Mouse (Mus musculus): ENCODE measurements around the gene Exosc5. TPM values are rescaled to one million over a fixed set of nuclear protein-coding genes. Genes with fewer than 3 reads are reported as not detected.

Gene Exosc5
- total RNA-seq, 2 experiments from 2014 or later = 16.9 to 17.2 TPM

DNA sequence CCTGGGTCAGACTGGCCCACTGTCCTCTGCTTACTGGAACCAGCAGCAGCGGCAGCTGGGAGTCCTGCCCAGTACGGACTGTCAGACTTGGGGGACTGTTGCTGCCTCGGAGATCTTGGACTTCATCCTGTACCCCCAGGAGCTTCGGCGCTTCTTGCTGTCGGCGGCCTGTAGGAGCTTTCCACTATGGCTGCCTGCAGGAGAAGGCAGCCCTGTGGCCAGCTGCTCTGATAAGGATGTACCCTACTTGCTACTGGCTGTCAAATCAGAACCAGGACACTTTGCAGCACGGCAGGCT, 30.7 kb upstream of the Exosc5 start:
- DNase-seq = no peak
- intact Hi-C loops (cut with DNase I) = loop anchor here (5.0 kb wide), 2 partner anchors 124 to 741 kb away; partner anchors contain the start of gene Hnrnpul1

DNA sequence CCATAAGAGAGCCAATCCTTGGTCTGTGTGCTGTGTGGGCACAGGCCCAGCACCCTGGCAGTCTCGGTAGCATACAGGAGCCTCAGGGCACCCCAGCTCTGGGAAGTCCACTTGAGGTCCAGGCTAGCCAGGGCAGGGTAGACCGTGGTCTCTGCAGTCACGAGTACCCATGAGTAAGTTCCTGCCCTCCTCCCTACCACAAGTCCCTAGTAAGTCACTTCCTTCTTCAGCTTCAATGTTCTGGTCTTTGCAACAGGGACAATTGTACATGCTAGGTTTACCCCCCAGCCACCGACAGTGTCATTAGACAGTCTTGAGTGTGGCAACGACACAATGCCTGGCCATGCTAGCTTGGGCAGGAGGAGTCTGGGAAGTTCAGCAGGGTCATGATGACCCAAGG, 26.3 kb upstream of the Exosc5 start:
- intact Hi-C loops (cut with DNase I) = no loop called here
- DNase-seq = no peak

GRCm38 (mm10) chr7:25636373-25636772, 22.6 kb upstream of the Exosc5 start:
- no peak for DNase-seq
- intact Hi-C loops (cut with DNase I) = no loop called here

DNA sequence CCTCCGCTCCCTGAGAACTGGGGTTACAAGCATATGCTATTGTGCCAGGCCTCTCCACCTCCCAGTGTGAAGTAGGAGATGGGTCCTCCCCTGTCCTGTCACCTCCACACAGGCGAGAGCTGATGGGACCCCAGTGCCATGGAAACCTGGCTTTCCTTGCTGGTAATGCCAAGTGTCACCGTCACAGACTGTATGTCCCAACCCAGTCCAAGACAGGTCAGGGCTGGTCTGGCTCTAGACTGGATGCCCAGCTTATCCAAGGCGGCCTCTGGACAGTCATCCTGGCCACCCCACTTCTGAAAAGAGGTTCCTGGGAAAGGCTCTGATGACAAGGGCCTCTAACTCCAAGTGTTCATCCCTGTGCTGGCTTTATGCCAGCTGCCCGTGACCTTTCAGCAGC, 21.9 kb upstream of the Exosc5 start:
- no peak for DNase-seq
- intact Hi-C loops (cut with DNase I) = no loop called here

DNA sequence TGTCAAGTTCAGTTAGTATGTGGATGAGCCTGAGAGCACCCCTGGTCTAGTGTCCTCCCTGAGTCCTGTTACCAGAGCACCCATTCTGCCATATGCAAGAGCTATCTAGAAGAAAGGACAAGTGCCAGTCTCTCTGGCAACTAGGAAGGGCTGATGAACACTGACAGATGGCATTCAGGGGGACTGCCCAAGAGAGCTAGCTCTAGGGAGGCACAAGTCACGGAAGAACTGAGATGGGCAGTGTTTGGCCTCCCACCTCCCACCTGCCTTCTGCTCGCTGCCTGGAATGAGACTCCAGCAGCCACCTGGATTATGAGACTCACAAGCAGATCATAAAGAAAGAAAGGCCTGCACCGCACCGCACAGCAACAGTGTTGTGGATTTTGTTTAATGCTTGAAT, 19.2 kb upstream of the Exosc5 start:
- DNase-seq = no peak
- intact Hi-C loops (cut with DNase I) = no loop called here

GRCm38 (mm10) chr7:25644136-25644535, 14.8 kb upstream of the Exosc5 start:
- DNase-seq = no peak
- intact Hi-C loops (cut with DNase I) = no loop called here

DNA sequence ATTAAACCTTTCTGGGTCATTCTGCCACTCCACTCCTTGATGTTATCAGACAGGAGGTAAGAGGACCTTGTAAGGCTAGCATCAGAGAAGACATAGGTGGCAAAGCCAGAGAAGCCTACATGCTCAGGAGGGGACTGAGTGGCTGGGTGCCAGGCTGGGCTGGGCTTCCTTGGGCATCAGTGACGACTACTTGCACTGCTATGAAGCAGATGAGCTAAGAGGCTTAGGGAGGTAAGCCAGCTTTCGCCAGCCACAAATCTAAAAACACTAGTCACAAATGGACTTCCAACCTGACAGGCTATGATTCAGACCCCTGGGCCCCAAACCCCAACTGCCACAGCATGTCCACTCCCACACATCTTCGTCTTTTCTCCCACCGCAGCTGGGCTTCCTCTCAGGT, 14.3 kb upstream of the Exosc5 start:
- intact Hi-C loops (cut with DNase I) = no loop called here
- DNase-seq = no peak

GRCm38 (mm10) chr7:25645074-25645473, 13.9 kb upstream of the Exosc5 start:
- intact Hi-C loops (cut with DNase I) = no loop called here

DNA sequence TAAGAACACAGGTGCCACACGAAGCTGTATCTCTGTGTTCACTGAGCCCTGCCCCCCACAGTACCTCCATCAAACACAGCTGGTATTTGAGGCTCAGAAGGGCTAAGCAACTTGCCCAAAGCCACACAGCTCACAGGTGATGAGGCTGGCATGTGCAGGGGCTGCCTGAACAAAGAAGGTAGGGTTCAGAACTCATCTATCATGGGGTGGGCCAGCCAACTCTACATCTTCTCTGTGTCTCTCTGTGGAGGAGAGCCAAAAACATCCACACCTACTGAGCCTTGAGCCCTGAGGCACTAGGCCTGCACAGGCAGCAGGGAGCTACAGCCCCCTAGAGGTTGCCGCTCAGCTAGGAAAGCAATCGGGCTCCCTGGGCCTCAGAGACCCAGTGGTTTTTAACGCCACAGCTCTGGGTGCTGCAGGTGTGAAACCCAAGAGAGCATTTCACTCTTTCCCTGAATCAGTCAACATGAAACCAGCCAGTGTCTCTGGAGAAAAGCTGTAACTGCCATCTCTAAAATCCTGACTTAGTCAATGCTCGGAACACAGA, 11.3 kb upstream of the Exosc5 start:
- intact Hi-C loops (cut with DNase I) = no loop called here
- DNase-seq = no peak

More at GRCm38 (mm10) chr7:25645074-25645473, 13.9 kb upstream of the Exosc5 start:
- DNase-seq = no peak

DNA sequence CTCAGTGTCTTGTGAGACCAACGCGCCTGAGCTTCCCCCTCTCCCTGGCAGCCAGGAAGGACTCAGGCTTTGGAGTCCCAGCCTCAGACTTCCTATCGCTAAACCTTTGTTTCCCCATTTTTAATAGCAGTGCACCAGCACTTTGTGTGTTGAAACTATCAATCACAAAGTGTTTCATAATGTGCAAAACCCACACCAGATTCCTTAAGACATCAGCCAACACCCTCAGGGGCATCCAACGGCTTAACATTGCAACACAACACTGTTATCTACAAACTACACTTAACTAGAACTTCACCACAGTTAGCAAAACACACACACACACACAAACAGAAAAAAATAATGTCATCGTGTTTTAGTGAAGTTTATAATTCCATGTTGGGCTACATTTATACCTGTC, 9.1 kb upstream of the Exosc5 start:
- intact Hi-C loops (cut with DNase I) = no loop called here
- DNase-seq = no peak

- DNase-seq = no peak
- intact Hi-C loops (cut with DNase I) = no loop called here
Observed at GRCm38 (mm10) chr7:25651281-25651680, 7.7 kb upstream of the Exosc5 start.

DNA sequence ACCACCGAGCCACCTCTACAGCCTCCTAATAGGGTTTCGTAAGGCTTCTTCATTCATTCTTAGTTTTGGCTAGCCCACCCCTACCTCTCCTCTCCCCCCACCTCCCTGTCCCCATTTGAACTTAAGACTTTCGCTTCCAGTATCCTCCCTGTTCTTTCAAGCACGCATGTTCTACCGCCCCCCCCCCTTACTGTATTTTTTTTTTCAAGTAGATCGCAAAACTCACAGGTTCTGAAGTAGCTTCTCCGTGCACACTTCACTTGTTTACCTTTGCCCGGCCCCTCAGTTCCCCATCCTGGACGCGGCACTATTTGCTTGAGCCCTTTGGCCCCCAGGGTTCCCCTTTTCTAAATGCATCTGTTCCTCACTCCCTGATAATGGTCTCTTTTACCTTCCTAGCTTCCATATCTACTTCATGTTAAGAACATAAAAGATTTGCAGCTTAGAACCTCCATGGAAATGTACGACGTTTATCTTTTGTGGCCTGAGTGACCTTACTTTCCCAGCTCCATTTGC, 6.7 kb upstream of the Exosc5 start:
- no peak for DNase-seq
- intact Hi-C loops (cut with DNase I) = no loop called here

DNA sequence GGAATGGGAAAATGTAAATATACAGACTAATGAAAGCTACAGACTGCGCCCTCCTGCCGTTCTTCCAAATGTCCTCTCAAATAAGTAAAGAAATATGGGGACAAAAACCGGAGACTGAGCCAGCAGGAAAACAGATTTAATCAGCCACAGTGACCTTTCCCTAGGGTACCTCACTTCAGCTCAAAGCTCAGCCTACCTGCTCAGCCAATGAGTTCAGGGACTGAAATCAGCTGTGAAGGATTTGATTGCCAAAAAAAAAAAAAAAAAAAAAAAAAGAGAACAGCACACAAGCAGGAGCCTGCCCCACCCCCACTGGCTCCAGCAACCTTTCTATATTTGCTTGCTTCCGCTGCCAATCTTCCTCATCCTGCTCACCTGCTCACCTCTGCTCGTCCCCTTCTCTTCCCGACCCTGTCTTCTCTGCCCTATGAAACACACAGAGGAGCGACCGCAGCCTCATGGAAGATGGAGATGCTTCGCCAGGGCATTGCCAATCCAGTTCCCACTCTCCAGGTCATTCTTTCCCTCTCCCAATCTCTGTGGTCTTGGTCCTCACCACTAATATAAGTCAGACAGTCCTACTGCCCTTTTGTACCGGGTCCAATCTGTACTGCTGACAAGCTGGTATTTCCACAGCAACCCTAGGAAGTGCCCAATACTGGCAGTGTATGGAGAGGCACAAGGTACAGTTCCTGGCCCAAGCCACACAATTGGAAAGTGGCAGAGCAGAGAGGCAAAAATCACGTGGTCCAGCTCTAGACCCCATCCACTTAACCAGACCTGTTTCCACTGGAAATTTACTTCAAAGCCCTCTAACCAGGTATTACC, 3.1 kb upstream of the Exosc5 start:
- DNase-seq = no peak
- intact Hi-C loops (cut with DNase I) = no loop called here

DNA sequence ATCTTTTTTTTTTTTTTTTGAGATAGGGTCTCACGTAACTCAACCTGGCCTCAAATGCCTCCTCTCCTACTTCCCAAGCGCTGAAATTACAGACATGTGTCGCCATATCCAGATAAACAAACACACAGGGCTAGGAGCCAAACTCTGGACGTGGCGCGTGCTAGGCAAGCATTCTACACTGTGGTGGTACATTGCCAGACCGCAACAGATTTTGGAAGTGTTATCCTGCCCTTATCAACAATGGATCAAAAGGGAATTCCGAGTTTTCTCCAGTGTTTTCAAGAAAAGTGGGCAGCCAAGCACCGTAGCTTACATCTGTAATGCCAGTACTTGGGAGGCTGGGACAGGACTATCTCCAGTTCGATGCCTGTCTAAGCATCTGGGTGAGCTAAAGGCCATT, 1.2 kb upstream of the Exosc5 start:
- intact Hi-C loops (cut with DNase I) = no loop called here
- no peak for DNase-seq

DNA sequence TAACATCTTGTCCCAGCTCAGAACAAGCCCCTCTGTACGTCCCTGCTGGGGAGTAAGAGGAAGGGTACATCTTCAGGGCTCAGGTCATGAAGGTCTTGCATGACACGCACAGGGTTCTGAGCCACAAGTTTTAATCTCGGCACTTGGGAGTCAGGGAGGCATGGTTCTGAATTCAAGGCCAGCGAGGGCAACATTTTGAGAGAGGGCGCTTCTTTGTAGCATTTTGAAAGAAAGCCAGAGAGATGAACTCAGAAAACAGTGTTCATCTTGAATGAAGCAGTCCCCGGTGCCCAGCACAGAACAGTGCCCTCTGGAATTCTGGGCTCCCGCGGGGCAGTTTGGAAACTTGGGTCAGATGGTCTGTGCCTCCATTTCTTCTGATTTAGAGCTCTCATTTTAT, 7.4 kb downstream of the Exosc5 start:
- intact Hi-C loops (cut with DNase I) = no loop called here
- DNase-seq = no peak

DNA sequence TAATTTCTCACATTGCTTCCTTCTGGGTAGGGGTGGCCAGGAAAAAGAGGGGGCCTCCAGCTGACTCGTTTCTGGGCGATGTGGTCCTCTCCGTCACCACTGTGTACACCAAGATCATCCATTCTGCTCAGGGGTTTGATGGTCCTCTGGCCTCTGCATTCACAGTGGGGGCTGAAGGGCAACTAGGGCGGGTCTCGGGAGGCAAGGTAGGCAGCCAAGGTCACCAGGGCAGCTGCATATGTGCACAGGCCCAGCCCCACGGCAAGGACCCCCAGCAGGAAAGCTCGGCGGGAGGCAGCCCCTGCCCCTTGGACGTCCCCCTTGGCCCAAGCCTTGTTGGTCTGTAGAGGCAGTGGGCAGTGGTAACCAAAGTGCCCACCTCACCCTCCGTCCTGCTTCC, 10.2 kb downstream of the Exosc5 start:
- intact Hi-C loops (cut with DNase I) = no loop called here
- no peak for DNase-seq

DNA sequence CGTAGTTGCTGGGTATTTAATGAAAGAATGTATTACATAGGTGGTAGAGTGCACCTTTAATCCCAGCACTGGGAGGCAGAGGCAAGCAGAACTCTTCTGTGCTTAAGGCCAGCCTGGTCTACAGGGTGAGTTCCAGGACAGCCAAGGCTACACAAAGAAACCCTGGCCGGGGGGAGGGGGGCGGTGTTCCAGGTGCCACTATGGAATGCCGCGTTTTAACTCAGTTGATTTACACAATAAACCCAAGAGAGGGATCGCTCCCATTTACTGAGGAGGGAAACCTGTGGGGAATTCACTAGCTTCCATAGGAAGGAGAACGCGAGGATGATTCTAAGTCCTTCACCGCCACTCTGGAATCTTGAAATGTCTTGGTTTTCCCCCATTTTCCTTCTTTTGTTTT, 10.7 kb downstream of the Exosc5 start:
- intact Hi-C loops (cut with DNase I) = no loop called here
- DNase-seq = no peak

- intact Hi-C loops (cut with DNase I) = no loop called here
- DNase-seq = no peak
Observed at GRCm38 (mm10) chr7:25670096-25670495, 11.1 kb downstream of the Exosc5 start.

- DNase-seq = no peak
- intact Hi-C loops (cut with DNase I) = no loop called here
Observed at GRCm38 (mm10) chr7:25671686-25672085, 12.7 kb downstream of the Exosc5 start.

DNA sequence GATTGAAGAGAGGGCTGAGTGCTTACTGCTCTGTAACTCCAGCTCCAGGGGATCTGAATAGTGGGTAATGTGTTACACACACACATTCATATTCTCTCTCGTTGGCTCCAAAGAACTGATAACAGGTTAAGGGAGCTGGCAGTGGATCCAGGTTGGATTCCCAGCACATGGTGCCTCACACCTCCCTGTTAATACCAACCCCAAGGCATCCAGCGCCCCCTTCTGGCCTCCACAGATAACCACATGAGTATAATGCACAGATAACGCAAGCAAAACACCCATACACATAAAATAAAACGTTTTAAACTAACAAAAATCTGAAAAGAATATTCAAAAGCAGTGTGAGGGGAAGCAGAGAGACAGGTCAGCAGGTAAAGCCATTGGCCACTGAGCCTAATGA, 13.5 kb downstream of the Exosc5 start:
- intact Hi-C loops (cut with DNase I) = no loop called here
- DNase-seq = no peak

- intact Hi-C loops (cut with DNase I) = no loop called here
- DNase-seq = no peak
Observed at GRCm38 (mm10) chr7:25674297-25674696, 15.3 kb downstream of the Exosc5 start.

GRCm38 (mm10) chr7:25674719-25675300, 15.8 kb downstream of the Exosc5 start, which contains the start of gene Tmem91:
TSS of gene Tmem91 (minus strand) at chr7:25675166.
- intact Hi-C loops (cut with DNase I) = no loop called here

More at GRCm38 (mm10) chr7:25674719-25675300, 15.8 kb downstream of the Exosc5 start, which contains the start of gene Tmem91:
- no peak for DNase-seq
